Mouse (Mus musculus): ENCODE results near the gene Olfr480.

Olfr480 gene

GRCm38 (mm10) chr7:108067246-108067645 lies at the start of gene Olfr480:
Gene Olfr480 (minus strand): TSS chr7:108067346.
- no peak for DNase-seq

- no peak for DNase-seq
These were observed 33.4 kb upstream of the Olfr480 start, which contains the start of gene Olfr483 for GRCm38 (mm10) chr7:108100549-108100948. Gene Olfr483 (plus strand): TSS chr7:108100849.

DNA sequence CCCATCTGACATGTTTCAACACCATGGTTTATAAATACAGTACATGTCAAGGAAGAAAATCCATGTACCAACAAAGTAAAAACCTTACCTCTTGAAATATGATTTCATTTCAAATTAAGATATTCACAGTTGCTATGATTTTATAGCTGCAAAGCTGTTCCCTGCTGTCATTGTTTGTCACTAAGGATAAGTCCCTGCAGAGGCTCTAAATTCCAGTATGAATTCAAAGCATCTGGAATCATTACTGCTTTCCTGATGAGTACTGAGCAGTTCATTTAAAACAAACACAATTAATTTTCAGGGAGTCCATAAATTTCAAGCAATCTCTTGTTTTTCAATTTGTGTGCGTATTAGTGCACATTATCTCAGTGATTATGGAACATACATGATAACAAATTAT lies 30.3 kb upstream of the Olfr480 start, which contains the start of gene Olfr482:
Gene Olfr482 (minus strand): TSS at position 101 of the 400 bp plus-strand sequence.
- DNase-seq = no peak

DNA sequence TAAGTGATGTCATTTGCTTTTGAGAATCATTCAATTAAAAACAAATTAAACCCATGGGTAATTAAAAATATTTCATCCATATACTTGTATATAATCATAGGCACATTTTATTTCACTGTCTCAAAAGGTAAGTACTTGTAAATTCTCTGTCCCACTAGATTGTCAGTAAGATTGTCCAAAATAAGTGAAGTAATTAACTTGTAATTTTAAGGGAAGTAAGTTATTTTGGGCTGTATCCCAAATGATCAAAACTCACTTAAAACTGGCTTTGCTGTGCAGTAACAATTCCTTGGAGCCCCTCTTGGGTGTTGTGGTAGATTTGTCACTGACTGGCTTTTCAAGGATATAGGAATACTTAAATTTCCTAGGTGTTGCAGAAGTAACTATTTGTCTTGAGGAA lies 12.4 kb upstream of the Olfr480 start, which contains the start of gene Olfr481:
Gene Olfr481 (plus strand): TSS at position 301 of the 400 bp plus-strand sequence.
- DNase-seq = no peak

DNA sequence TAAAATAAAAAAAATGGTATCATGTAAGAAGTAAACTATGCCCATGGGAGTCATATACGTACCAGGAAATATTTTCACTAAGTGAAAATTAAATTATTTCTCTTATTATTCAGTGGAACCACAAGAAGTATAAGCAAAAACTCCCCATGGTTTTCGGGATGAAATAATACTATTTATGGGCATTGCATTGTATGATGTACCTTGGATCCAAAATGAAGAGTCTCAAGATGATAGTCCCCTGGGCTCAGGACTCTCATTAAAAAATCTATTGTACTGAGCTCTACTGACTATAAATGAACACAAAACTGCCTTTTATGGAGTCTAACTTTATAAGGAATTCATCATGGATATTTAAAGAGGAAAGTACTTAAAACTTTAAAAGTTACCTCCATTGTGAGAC lies 16.8 kb downstream of the Olfr480 start, which contains the start of gene Olfr479:
Gene Olfr479 (plus strand): TSS at position 301 of the 400 bp plus-strand sequence.
- DNase-seq = no peak

GRCm38 (mm10) chr7:108033889-108034288 lies 33.3 kb downstream of the Olfr480 start, which contains the start of gene Olfr478:
Gene Olfr478 (minus strand): TSS chr7:108033989.
- DNase-seq = no peak
